Mouse (Mus musculus): ENCODE results near the gene Ctsl. TPM values are rescaled to one million over a fixed set of nuclear protein-coding genes. Genes with fewer than 3 reads are reported as not detected.

Gene Ctsl
- polyA plus RNA-seq (2016; fragmentation: Nextera tagmentation; extraction: Ambion mirVana) = 135 and 141 TPM in 2 replicates

DNA sequence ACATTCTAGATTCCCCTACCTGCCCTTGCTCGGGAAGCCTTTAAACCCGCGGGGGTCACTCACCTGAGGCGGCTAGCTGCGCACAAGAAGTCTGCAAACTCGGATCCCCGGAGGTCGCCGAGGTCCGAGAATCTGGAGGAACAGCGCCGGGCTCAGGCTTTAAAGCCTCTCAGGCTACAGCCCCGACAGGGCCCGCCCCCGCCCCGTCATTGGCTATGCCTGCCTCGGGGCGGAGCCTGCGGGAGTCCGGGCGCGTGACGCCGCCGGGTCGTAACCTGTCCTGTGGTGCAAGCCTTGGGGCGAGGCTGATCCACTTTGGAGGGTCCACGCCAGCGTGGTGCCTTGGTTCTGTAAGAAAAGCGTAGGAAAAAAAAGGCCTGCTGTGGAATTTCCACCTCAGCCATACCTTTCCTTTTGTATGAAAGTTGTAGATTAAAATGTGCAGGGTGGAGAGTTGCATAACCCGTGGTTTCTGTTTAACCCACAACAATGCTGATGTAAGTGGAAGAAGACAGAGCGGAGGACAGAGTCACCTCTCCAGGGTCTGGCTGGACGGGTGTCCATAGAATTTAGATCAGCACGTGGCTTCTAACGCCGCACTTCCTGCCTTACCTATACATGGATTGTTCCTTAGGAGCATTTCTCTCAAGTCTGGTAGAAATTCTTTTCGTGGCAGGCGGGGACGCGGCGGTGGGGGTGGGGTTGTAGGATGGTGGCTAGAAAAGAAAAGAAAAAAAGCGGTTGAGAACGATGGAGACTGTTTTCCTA, at the start of gene Ctsl:
Ctsl (minus strand) TSS at position 718 of the 768 bp plus-strand sequence.
- H3K27me3 ChIP-seq (ENCODE audit: poor library complexity, severe bottlenecking) = no peaks in the 10 kb centered on the region
- no peaks in the 10 kb centered on the region for H3K9me3 ChIP-seq
- H3K4me3 ChIP-seq = peak within 1 kb of the TSS; percentile 85
- H3K27ac ChIP-seq = peak within 1 kb of the TSS; percentile 91
- peak; percentile 89 for DNase-seq (ENCODE audit: extremely low spot score, low spot score)
- peaks cover 20% of the 10 kb centered on the region for H3K4me1 ChIP-seq
- peaks cover 34% of the 10 kb centered on the region for H3K36me3 ChIP-seq (replicated peaks)
- WGBS = under 1% methylated on average over 43 of the region's 43 CpGs

GRCm38 (mm10) chr13:64416955-64417601, 46.4 kb upstream of the Ctsl start:
- DNase-seq (ENCODE audit: extremely low spot score, low spot score) = no peak
- no peaks in the 10 kb centered on the region for H3K4me1 ChIP-seq
- H3K4me3 ChIP-seq = no peak overlapping the region
- no peaks in the 10 kb centered on the region for H3K9me3 ChIP-seq
- no peaks in the 10 kb centered on the region for H3K36me3 ChIP-seq (replicated peaks)
- 80% methylated on average over 5 of the region's 5 CpGs for WGBS
- H3K27me3 ChIP-seq (ENCODE audit: poor library complexity, severe bottlenecking) = no peaks in the 10 kb centered on the region
- H3K27ac ChIP-seq = no peak overlapping the region

DNA sequence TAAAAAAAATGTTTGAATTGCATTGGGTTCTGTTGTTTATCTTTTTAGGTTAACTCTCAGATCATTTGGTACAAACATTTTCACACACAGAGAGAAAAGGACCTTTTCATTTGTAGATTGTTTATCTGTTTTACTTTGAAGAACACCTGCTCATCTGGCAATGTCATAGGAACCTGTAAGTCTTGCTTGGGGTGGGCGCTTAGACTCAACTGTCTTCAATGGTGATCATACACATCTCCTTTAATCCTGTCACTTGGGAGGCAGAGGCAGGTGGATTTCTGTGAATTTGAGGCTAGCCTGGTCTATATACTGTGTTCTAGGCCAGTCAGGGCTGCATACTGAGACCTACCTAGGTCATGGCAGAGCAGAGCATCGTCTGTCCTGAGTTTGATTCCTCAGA, 45.0 kb upstream of the Ctsl start:
- Histone ChIP-seq H3K4me3 (no peak overlapping the region), H3K27me3 (ENCODE audit: poor library complexity, severe bottlenecking) (no peaks in the 10 kb centered on the region), H3K9me3 (no peaks in the 10 kb centered on the region), H3K4me1 (no peaks in the 10 kb centered on the region), H3K36me3 (replicated peaks) (no peaks in the 10 kb centered on the region), H3K27ac (no peak overlapping the region)
- no peak for DNase-seq (ENCODE audit: extremely low spot score, low spot score)
- 82% methylated on average over 2 of the region's 2 CpGs for WGBS

GRCm38 (mm10) chr13:64412752-64413257, 42.1 kb upstream of the Ctsl start:
- Histone ChIP-seq H3K4me3 (no peak overlapping the region), H3K27ac (no peak overlapping the region), H3K36me3 (replicated peaks) (no peaks in the 10 kb centered on the region), H3K27me3 (ENCODE audit: poor library complexity, severe bottlenecking) (no peaks in the 10 kb centered on the region), H3K9me3 (no peaks in the 10 kb centered on the region), H3K4me1 (no peaks in the 10 kb centered on the region)
- no peak for DNase-seq (ENCODE audit: extremely low spot score, low spot score)
- WGBS = 81% methylated on average over 2 of the region's 2 CpGs

- WGBS = 81% methylated on average over 2 of the region's 2 CpGs
Measured at GRCm38 (mm10) chr13:64411282-64411681, 40.6 kb upstream of the Ctsl start.

GRCm38 (mm10) chr13:64410604-64411003, 39.9 kb upstream of the Ctsl start:
- no peak overlapping the region for H3K4me3 ChIP-seq
- H3K27me3 ChIP-seq (ENCODE audit: poor library complexity, severe bottlenecking) = no peaks in the 10 kb centered on the region
- H3K4me1 ChIP-seq = no peaks in the 10 kb centered on the region
- H3K9me3 ChIP-seq = no peaks in the 10 kb centered on the region
- no peaks in the 10 kb centered on the region for H3K36me3 ChIP-seq (replicated peaks)
- 92% methylated on average over 5 of the region's 5 CpGs for WGBS
- DNase-seq (ENCODE audit: extremely low spot score, low spot score) = no peak
- H3K27ac ChIP-seq = no peak overlapping the region

More at GRCm38 (mm10) chr13:64411282-64411681, 40.6 kb upstream of the Ctsl start:
- Histone ChIP-seq H3K9me3 (no peaks in the 10 kb centered on the region), H3K4me3 (no peak overlapping the region), H3K27ac (no peak overlapping the region), H3K27me3 (ENCODE audit: poor library complexity, severe bottlenecking) (no peaks in the 10 kb centered on the region), H3K4me1 (no peaks in the 10 kb centered on the region), H3K36me3 (replicated peaks) (no peaks in the 10 kb centered on the region)
- DNase-seq (ENCODE audit: extremely low spot score, low spot score) = no peak

DNA sequence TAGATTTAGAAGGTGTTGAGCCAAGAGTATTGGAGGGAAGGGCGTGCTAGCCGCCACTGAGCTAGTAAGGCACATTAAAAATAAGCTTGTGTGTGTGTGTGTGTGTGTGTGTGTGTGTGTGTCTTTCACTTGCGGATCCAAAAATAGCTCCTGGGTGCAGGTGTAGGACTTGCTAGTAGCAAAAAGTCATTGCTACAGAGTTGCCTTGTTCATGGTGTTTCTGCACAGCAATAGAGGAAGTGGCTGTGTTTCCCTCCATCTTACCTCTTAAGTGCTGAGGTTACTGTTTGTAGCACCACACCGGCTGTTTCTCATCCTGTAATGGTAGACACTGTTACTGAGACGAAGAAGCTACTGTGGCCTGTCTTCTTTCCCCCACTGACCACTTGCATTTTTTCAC, 37.3 kb upstream of the Ctsl start:
- Histone ChIP-seq H3K27ac (no peak overlapping the region), H3K27me3 (ENCODE audit: poor library complexity, severe bottlenecking) (no peaks in the 10 kb centered on the region), H3K9me3 (no peaks in the 10 kb centered on the region), H3K36me3 (replicated peaks) (no peaks in the 10 kb centered on the region), H3K4me1 (no peaks in the 10 kb centered on the region), H3K4me3 (no peak overlapping the region)
- DNase-seq (ENCODE audit: extremely low spot score, low spot score) = no peak
- WGBS = 91% methylated on average over 5 of the region's 5 CpGs

- WGBS = 84% methylated on average over 6 of the region's 6 CpGs
- no peak overlapping the region for H3K4me3 ChIP-seq
- no peaks in the 10 kb centered on the region for H3K36me3 ChIP-seq (replicated peaks)
- no peak for DNase-seq (ENCODE audit: extremely low spot score, low spot score)
- no peak overlapping the region for H3K27ac ChIP-seq
- 0 out of 2 replicates have a peak, but pooled peaks cover 3% of the 10 kb centered on the region for H3K4me1 ChIP-seq
- H3K27me3 ChIP-seq (ENCODE audit: poor library complexity, severe bottlenecking) = no peaks in the 10 kb centered on the region
- H3K9me3 ChIP-seq = no peaks in the 10 kb centered on the region
Measured at GRCm38 (mm10) chr13:64405550-64405949, 34.9 kb upstream of the Ctsl start.

GRCm38 (mm10) chr13:64403519-64403918, 32.8 kb upstream of the Ctsl start:
- Histone ChIP-seq H3K4me1 (0 out of 2 replicates have a peak, but pooled peaks cover 3% of the 10 kb centered on the region), H3K4me3 (no peak overlapping the region)

GRCm38 (mm10) chr13:64402951-64403460, 32.3 kb upstream of the Ctsl start:
- WGBS = 88% methylated on average over 8 of the region's 8 CpGs
- Histone ChIP-seq H3K36me3 (replicated peaks) (no peaks in the 10 kb centered on the region), H3K27ac (no peak overlapping the region), H3K9me3 (no peaks in the 10 kb centered on the region), H3K27me3 (ENCODE audit: poor library complexity, severe bottlenecking) (no peaks in the 10 kb centered on the region), H3K4me3 (no peak overlapping the region), H3K4me1 (0 out of 2 replicates have a peak, but pooled peaks cover 3% of the 10 kb centered on the region)
- DNase-seq (ENCODE audit: extremely low spot score, low spot score) = no peak

More at GRCm38 (mm10) chr13:64403519-64403918, 32.8 kb upstream of the Ctsl start:
- no peak for DNase-seq (ENCODE audit: extremely low spot score, low spot score)
- no peaks in the 10 kb centered on the region for H3K36me3 ChIP-seq (replicated peaks)
- H3K27me3 ChIP-seq (ENCODE audit: poor library complexity, severe bottlenecking) = no peaks in the 10 kb centered on the region
- WGBS = 58% methylated on average over 3 of the region's 3 CpGs
- H3K9me3 ChIP-seq = no peaks in the 10 kb centered on the region
- H3K27ac ChIP-seq = no peak overlapping the region

- Histone ChIP-seq H3K27me3 (ENCODE audit: poor library complexity, severe bottlenecking) (no peaks in the 10 kb centered on the region), H3K4me1 (0 out of 2 replicates have a peak, but pooled peaks cover 3% of the 10 kb centered on the region), H3K9me3 (no peaks in the 10 kb centered on the region), H3K36me3 (replicated peaks) (no peaks in the 10 kb centered on the region), H3K4me3 (no peak overlapping the region), H3K27ac (no peak overlapping the region)
- DNase-seq (ENCODE audit: extremely low spot score, low spot score) = no peak
- 91% methylated on average over 10 of the region's 10 CpGs for WGBS
Measured at GRCm38 (mm10) chr13:64402504-64402949, 31.8 kb upstream of the Ctsl start.

GRCm38 (mm10) chr13:64402006-64402405, 31.3 kb upstream of the Ctsl start:
- no peak overlapping the region for H3K27ac ChIP-seq
- no peaks in the 10 kb centered on the region for H3K9me3 ChIP-seq
- no peaks in the 10 kb centered on the region for H3K36me3 ChIP-seq (replicated peaks)
- H3K4me1 ChIP-seq = 0 out of 2 replicates have a peak, but pooled peaks cover 3% of the 10 kb centered on the region
- no peak overlapping the region for H3K4me3 ChIP-seq
- no peaks in the 10 kb centered on the region for H3K27me3 ChIP-seq (ENCODE audit: poor library complexity, severe bottlenecking)
- WGBS = 63% methylated on average over 3 of the region's 3 CpGs
- no peak for DNase-seq (ENCODE audit: extremely low spot score, low spot score)
